Mouse (Mus musculus): ENCODE results near the gene Acnat1. TPM values are rescaled to one million over a fixed set of nuclear protein-coding genes. Genes with fewer than 3 reads are reported as not detected.
"Not testable (repeated sequence)": the region's sequence is repeated elsewhere in the genome, so short reads cannot be mapped to it uniquely, and the experiment has no call there.

The Acnat1 gene
- polyA plus RNA-seq, 1 experiment from 2014 or later = not detected

GRCm38 (mm10) chr4:49485934-49486650, 12.4 kb upstream of the Acnat1 start:
- H3K4me2 ChIP-seq (replicated peaks); H3K4me1 ChIP-seq; H3K4me3 ChIP-seq; H3K9ac ChIP-seq; H3K27me3 ChIP-seq (replicated peaks); H3K27ac ChIP-seq; ATAC-seq (ENCODE audit: low FRiP score, low read depth); H3K36me3 ChIP-seq; H3K9me3 ChIP-seq: not testable (repeated sequence)
- 65% methylated on average over 3 of the region's 3 CpGs for WGBS

- Histone ChIP-seq H3K9ac (no peak overlapping the region), H3K4me2 (replicated peaks) (no peak overlapping the region), H3K4me3 (no peak overlapping the region), H3K27me3 (replicated peaks) (no peaks in the 10 kb centered on the region), H3K4me1 (no peaks in the 10 kb centered on the region), H3K9me3 (no peaks in the 10 kb centered on the region), H3K27ac (no peak overlapping the region), H3K36me3 (no peaks in the 10 kb centered on the region)
- ATAC-seq (ENCODE audit: low FRiP score, low read depth) = no peak
These were observed 11.7 kb upstream of the Acnat1 start for GRCm38 (mm10) chr4:49485442-49485841.

- no peak overlapping the region for H3K4me2 ChIP-seq (replicated peaks)
- H3K9me3 ChIP-seq = no peaks in the 10 kb centered on the region
- no peak overlapping the region for H3K9ac ChIP-seq
- no peak for ATAC-seq (ENCODE audit: low FRiP score, low read depth)
- 47% methylated on average over 3 of the region's 3 CpGs for WGBS
- no peak overlapping the region for H3K27ac ChIP-seq
- no peaks in the 10 kb centered on the region for H3K36me3 ChIP-seq
- H3K4me3 ChIP-seq = no peak overlapping the region
- H3K27me3 ChIP-seq (replicated peaks) = no peaks in the 10 kb centered on the region
- peaks cover 5% of the 10 kb centered on the region; the same call in 1 of the 2 replicates for H3K4me1 ChIP-seq
These were observed 7.2 kb upstream of the Acnat1 start for GRCm38 (mm10) chr4:49480896-49481295.

- WGBS = 22% methylated on average over 21 of the region's 21 CpGs
- H3K9ac ChIP-seq = no peak overlapping the region
- no peak for ATAC-seq (ENCODE audit: low FRiP score, low read depth)
- H3K4me2 ChIP-seq (replicated peaks) = no peak overlapping the region; the same call in 1 of the 2 replicates
- H3K4me3 ChIP-seq = no peak overlapping the region
- H3K9me3 ChIP-seq = no peaks in the 10 kb centered on the region
- H3K4me1 ChIP-seq = peaks cover 5% of the 10 kb centered on the region; the same call in 1 of the 2 replicates
- H3K27ac ChIP-seq = no peak overlapping the region
- H3K36me3 ChIP-seq = no peaks in the 10 kb centered on the region
- H3K27me3 ChIP-seq (replicated peaks) = no peaks in the 10 kb centered on the region
These were observed 6.5 kb upstream of the Acnat1 start for GRCm38 (mm10) chr4:49480104-49480760.

- H3K9ac ChIP-seq; H3K27me3 ChIP-seq (replicated peaks); H3K9me3 ChIP-seq; H3K4me1 ChIP-seq; H3K4me3 ChIP-seq; H3K36me3 ChIP-seq; H3K27ac ChIP-seq; H3K4me2 ChIP-seq (replicated peaks); ATAC-seq (ENCODE audit: low FRiP score, low read depth): not testable (repeated sequence)
- whole genome bisulfite sequencing = 2% methylated on average over 2 of the region's 2 CpGs
These were observed 5.3 kb upstream of the Acnat1 start for GRCm38 (mm10) chr4:49479035-49479434.

GRCm38 (mm10) chr4:49478118-49478877, 4.6 kb upstream of the Acnat1 start:
- Histone ChIP-seq H3K36me3 (no peaks in the 10 kb centered on the region), H3K27ac (no peak overlapping the region), H3K4me2 (replicated peaks) (peak overlapping the region; percentile 54), H3K9me3 (no peaks in the 10 kb centered on the region), H3K27me3 (replicated peaks) (no peaks in the 10 kb centered on the region), H3K9ac (no peak overlapping the region), H3K4me3 (no peak overlapping the region), H3K4me1 (peaks cover 5% of the 10 kb centered on the region; the same call in 1 of the 2 replicates)
- WGBS = 20% methylated on average over 19 of the region's 19 CpGs
- ATAC-seq (ENCODE audit: low FRiP score, low read depth) = peak; percentile 61; the same call in 1 of the 2 replicates

DNA sequence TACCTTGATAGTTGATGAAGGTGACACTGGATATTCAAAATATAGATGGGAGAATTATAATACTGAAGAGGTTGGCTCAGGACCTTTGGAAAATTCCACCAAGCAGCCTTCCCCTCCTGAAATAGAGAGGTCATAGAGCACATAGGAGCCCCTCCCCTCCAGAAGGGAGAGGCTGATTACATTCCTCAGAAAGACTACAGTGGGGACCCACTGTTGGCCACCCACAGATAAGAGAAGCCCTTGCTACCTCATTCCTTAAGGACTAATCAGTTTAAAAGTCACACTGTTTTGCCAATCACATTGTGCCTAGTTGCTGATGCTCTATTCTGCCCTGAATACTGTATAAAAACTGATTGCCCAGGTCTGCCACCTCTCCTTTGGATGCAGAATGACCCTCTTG, 871 bp upstream of the Acnat1 start:
- Histone ChIP-seq H3K4me3 (no peak overlapping the region), H3K9me3 (no peaks in the 10 kb centered on the region), H3K9ac (no peak overlapping the region), H3K36me3 (no peaks in the 10 kb centered on the region), H3K4me2 (replicated peaks) (no peak overlapping the region), H3K27ac (no peak overlapping the region), H3K27me3 (replicated peaks) (no peaks in the 10 kb centered on the region), H3K4me1 (peaks cover 5% of the 10 kb centered on the region; the same call in 1 of the 2 replicates)
- ATAC-seq (ENCODE audit: low FRiP score, low read depth) = no peak

GRCm38 (mm10) chr4:49469435-49470151, 4.1 kb downstream of the Acnat1 start:
- no peak overlapping the region for H3K9ac ChIP-seq
- H3K9me3 ChIP-seq = no peaks in the 10 kb centered on the region
- WGBS = 84% methylated on average over 3 of the region's 3 CpGs
- H3K4me2 ChIP-seq (replicated peaks) = no peak overlapping the region
- H3K4me1 ChIP-seq = no peaks in the 10 kb centered on the region
- H3K4me3 ChIP-seq = no peak overlapping the region
- H3K27me3 ChIP-seq (replicated peaks) = no peaks in the 10 kb centered on the region
- no peak for ATAC-seq (ENCODE audit: low FRiP score, low read depth)
- H3K36me3 ChIP-seq = no peaks in the 10 kb centered on the region
- H3K27ac ChIP-seq = no peak overlapping the region

DNA sequence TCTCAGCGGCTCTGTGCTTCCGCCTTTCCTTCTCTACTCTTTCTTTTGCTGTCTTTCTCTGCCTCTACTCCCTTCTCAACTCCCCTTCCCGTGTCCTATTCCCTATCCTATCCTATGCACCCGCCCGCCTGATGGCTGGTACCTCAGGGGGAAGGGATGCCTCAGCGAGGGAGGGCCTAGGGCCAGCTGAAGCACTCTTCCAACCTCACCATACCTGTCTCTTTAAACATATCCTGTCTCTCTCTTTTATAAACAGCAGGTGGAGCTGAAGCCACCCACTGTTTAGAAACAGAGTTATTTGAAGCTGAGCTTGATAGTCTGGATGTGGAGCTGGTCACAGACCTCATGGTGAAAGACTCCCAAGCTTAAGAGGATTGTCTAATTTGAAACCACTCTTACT, 6.4 kb downstream of the Acnat1 start:
- Histone ChIP-seq H3K4me2 (replicated peaks) (no peak overlapping the region), H3K4me1 (no peaks in the 10 kb centered on the region), H3K36me3 (no peaks in the 10 kb centered on the region), H3K9me3 (no peaks in the 10 kb centered on the region), H3K27me3 (replicated peaks) (no peaks in the 10 kb centered on the region), H3K9ac (no peak overlapping the region), H3K27ac (no peak overlapping the region), H3K4me3 (no peak overlapping the region)
- 94% methylated on average over 6 of the region's 6 CpGs for WGBS
- no peak for ATAC-seq (ENCODE audit: low FRiP score, low read depth)

GRCm38 (mm10) chr4:49456171-49456570, 17.5 kb downstream of the Acnat1 start:
- no peak overlapping the region for H3K27ac ChIP-seq
- H3K9ac ChIP-seq = no peak overlapping the region
- no peaks in the 10 kb centered on the region for H3K9me3 ChIP-seq
- H3K27me3 ChIP-seq (replicated peaks) = no peaks in the 10 kb centered on the region
- ATAC-seq (ENCODE audit: low FRiP score, low read depth) = no peak
- no peak overlapping the region for H3K4me2 ChIP-seq (replicated peaks)
- H3K36me3 ChIP-seq = no peaks in the 10 kb centered on the region
- no peak overlapping the region for H3K4me3 ChIP-seq
- H3K4me1 ChIP-seq = no peaks in the 10 kb centered on the region
- 85% methylated on average over 2 of the region's 2 CpGs for WGBS

GRCm38 (mm10) chr4:49451848-49452551, 21.7 kb downstream of the Acnat1 start:
- Histone ChIP-seq H3K27ac (no peak overlapping the region), H3K4me1 (no peaks in the 10 kb centered on the region)

More at GRCm38 (mm10) chr4:49451848-49452551, 21.7 kb downstream of the Acnat1 start:
- 90% methylated on average over 1 of the region's 1 CpGs for WGBS
- no peak overlapping the region for H3K4me2 ChIP-seq (replicated peaks)
- no peaks in the 10 kb centered on the region for H3K27me3 ChIP-seq (replicated peaks)
- no peaks in the 10 kb centered on the region for H3K36me3 ChIP-seq
- no peaks in the 10 kb centered on the region for H3K9me3 ChIP-seq
- no peak overlapping the region for H3K4me3 ChIP-seq
- no peak for ATAC-seq (ENCODE audit: low FRiP score, low read depth)
- no peak overlapping the region for H3K9ac ChIP-seq
